ENCODE assay signal across 11 mouse cellular contexts in the genomic region with DNA sequence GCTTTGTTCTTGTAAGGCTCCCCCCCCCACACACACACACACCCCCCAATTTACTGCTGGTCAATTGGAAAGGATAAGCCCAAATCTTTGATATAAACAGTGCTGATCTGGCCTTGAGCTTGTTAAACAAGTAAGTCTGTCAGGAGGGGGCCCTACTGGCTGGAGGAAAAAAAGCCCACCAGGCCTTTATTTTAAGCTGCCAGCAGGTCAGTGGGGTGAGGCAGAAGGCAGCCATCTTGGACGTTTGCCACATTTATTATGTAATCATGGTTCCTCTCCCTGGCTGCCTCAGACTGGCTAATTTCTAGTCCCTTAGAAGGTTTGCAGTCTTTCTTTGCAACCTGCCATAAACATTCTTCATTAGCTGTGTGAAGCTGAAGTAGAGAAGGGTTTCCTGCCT.
DNase-seq lines count a peak whose midpoint lies in the region; ATAC-seq and TF ChIP-seq lines count a peak whose summit lies in the region.
"Had no signal": no experiment of that assay in that cellular context is flagged by ENCODE, and none has a peak within 500 bp of the region (broad histone marks: within the 10 kb centered on the region; RNA-seq: fewer than 3 reads in every experiment).

No protein-coding gene starts in this region.

- peak; percentile 38 for DNase-seq in hindbrain, postnatal 0 days (ENCODE audit: low spot score)
- peak; percentile 34 for DNase-seq in 3T3-L1 (ENCODE audit: low read depth, low spot score)
- peak; percentile 52 for DNase-seq in Muller cell, postnatal 12 days (ENCODE audit: inconsistent ontology term)
- DNase-seq in thymus, postnatal 25 days, result no peak
- DNase-seq in gastrocnemius, adult 2 months, result no peak
- DNase-seq in thymus, postnatal 4 days, result no peak

- 6% methylated on average over 1 of the region's 1 CpGs for WGBS in hindbrain, postnatal 0 days
- WGBS in hindbrain, embryonic 16.5 days, result 8% methylated on average over 1 of the region's 1 CpGs
- 0% methylated on average over 1 of the region's 1 CpGs for WGBS in forebrain, embryonic 16.5 days

- intact Hi-C loops in gastrocnemius, adult 2 months (cut with DNase I), result loop anchor here (5.0 kb wide), 1 partner anchor 161 kb away; no protein-coding TSS in a partner anchor

- no peak for ATAC-seq in hindbrain, postnatal 0 days
- ATAC-seq in hindbrain, embryonic 16.5 days, result no peak
- ATAC-seq in forebrain, embryonic 16.5 days, result no peak

- H3K9me3 ChIP-seq in hindbrain, postnatal 0 days (ENCODE audit: low read length), result no peaks in the 10 kb centered on the region
- no peaks in the 10 kb centered on the region for H3K9me3 ChIP-seq in hindbrain, embryonic 16.5 days (ENCODE audit: control insufficient read depth, low read length)
- no peaks in the 10 kb centered on the region for H3K9me3 ChIP-seq in forebrain, embryonic 16.5 days (ENCODE audit: control insufficient read depth, low read length)
- H3K9me3 ChIP-seq: embryonic facial prominence, embryonic 12.5 days; G1E; hindbrain, embryonic 15.5 days had no signal

- H3K4me1 ChIP-seq in hindbrain, postnatal 0 days (ENCODE audit: insufficient read depth, low read length), result no peaks in the 10 kb centered on the region
- no peaks in the 10 kb centered on the region for H3K4me1 ChIP-seq in hindbrain, embryonic 16.5 days (ENCODE audit: control insufficient read depth, insufficient read depth, low read depth, low read length)
- H3K4me1 ChIP-seq in forebrain, embryonic 16.5 days (replicated peaks; ENCODE audit: control insufficient read depth, insufficient read depth, low read length), result peaks cover 14% of the 10 kb centered on the region
- H3K4me1 ChIP-seq: embryonic facial prominence, embryonic 12.5 days had no signal

- no peak for TF ChIP-seq CTCF in hindbrain, postnatal 0 days (IDR thresholded peaks at IDR 0.05; ENCODE audit: low read depth)
- no peak for TF ChIP-seq CTCF in gastrocnemius, adult 2 months (IDR thresholded peaks at IDR 0.05)

- H3K4me2 ChIP-seq in hindbrain, postnatal 0 days (ENCODE audit: low read depth, low read length), result no peak overlapping the region
- no peak overlapping the region for H3K4me2 ChIP-seq in hindbrain, embryonic 16.5 days (ENCODE audit: low read length)
- H3K4me2 ChIP-seq in forebrain, embryonic 16.5 days (ENCODE audit: low read length), result no peak overlapping the region
- H3K4me2 ChIP-seq: embryonic facial prominence, embryonic 12.5 days; hindbrain, embryonic 15.5 days had no signal

- no peaks in the 10 kb centered on the region for H3K27me3 ChIP-seq in hindbrain, postnatal 0 days (ENCODE audit: insufficient read depth, low read length)
- no peaks in the 10 kb centered on the region for H3K27me3 ChIP-seq in hindbrain, embryonic 16.5 days (replicated peaks; ENCODE audit: control insufficient read depth, insufficient read depth, low read length)
- H3K27me3 ChIP-seq in forebrain, embryonic 16.5 days (replicated peaks; ENCODE audit: control insufficient read depth, insufficient read depth, low read length), result no peaks in the 10 kb centered on the region
- H3K27me3 ChIP-seq: embryonic facial prominence, embryonic 12.5 days; hindbrain, embryonic 15.5 days had no signal

- H3K36me3 ChIP-seq in hindbrain, postnatal 0 days (ENCODE audit: insufficient read depth, low read length), result no peaks in the 10 kb centered on the region
- H3K36me3 ChIP-seq in hindbrain, embryonic 16.5 days (ENCODE audit: control insufficient read depth, insufficient read depth, low read length), result no peaks in the 10 kb centered on the region
- no peaks in the 10 kb centered on the region for H3K36me3 ChIP-seq in forebrain, embryonic 16.5 days (ENCODE audit: control insufficient read depth, insufficient read depth)
- H3K36me3 ChIP-seq: embryonic facial prominence, embryonic 12.5 days; G1E; hindbrain, embryonic 15.5 days had no signal

- H3K9ac ChIP-seq in hindbrain, postnatal 0 days (replicated peaks; ENCODE audit: low read length), result no peak overlapping the region
- no peak overlapping the region for H3K9ac ChIP-seq in hindbrain, embryonic 16.5 days (ENCODE audit: low read depth, low read length)
- no peak overlapping the region for H3K9ac ChIP-seq in forebrain, embryonic 16.5 days (replicated peaks; ENCODE audit: low read depth, low read length)
- H3K9ac ChIP-seq: embryonic facial prominence, embryonic 12.5 days; hindbrain, embryonic 15.5 days had no signal

- H3K27ac ChIP-seq in hindbrain, postnatal 0 days, result no peak overlapping the region
- no peak overlapping the region for H3K27ac ChIP-seq in hindbrain, embryonic 16.5 days (ENCODE audit: low read depth, low read length)
- H3K27ac ChIP-seq in forebrain, embryonic 16.5 days (ENCODE audit: low read length), result peak overlapping the region; percentile 50; the same call in 1 of the 2 replicates
- H3K27ac ChIP-seq in gastrocnemius, adult 2 months, result no peak overlapping the region
- H3K27ac ChIP-seq: embryonic facial prominence, embryonic 12.5 days; hindbrain, embryonic 15.5 days had no signal

- H3K4me3 ChIP-seq in hindbrain, postnatal 0 days (ENCODE audit: low read length), result no peak overlapping the region
- H3K4me3 ChIP-seq in hindbrain, embryonic 16.5 days (ENCODE audit: low read length), result no peak overlapping the region
- H3K4me3 ChIP-seq in forebrain, embryonic 16.5 days (replicated peaks; ENCODE audit: low read length), result no peak overlapping the region
- no peak overlapping the region for H3K4me3 ChIP-seq in gastrocnemius, adult 2 months
- H3K4me3 ChIP-seq: embryonic facial prominence, embryonic 12.5 days; hindbrain, embryonic 15.5 days had no signal

Comparison
In these comparisons a context has a peak if more than half of its experiments do, and no peak if none do; other contexts are left out.
1. DNase-seq: peak in hindbrain, postnatal 0 days (single experiment), 3T3-L1 (single experiment) and Muller cell, postnatal 12 days (single experiment); none in thymus, postnatal 25 days (single experiment), gastrocnemius, adult 2 months (single experiment) and thymus, postnatal 4 days (single experiment).